Mouse (Mus musculus) fat pad, adult 2 months (tissue): ENCODE measurements around the gene Thrsp.

Experiments used
- DNase-seq: peaks from one replicate; pipeline ENCODE4 v3.0.0-alpha.2; 2011; ENCODE audit warnings: low read depth, low spot score; ENCODE audit errors: extremely low read depth

Thrsp gene

GRCm38 (mm10) chr7:97418717-97419116 is 1.2 kb upstream of the Thrsp start:
- DNase-seq = no peak

GRCm38 (mm10) chr7:97416473-97416872 is 1.1 kb downstream of the Thrsp start:
- DNase-seq = no peak

GRCm38 (mm10) chr7:97414915-97415687 is 2.4 kb downstream of the Thrsp start:
- no peak for DNase-seq

GRCm38 (mm10) chr7:97414426-97414825 is 3.1 kb downstream of the Thrsp start:
- DNase-seq = no peak

GRCm38 (mm10) chr7:97413981-97414380 is 3.5 kb downstream of the Thrsp start:
- no peak for DNase-seq

DNA sequence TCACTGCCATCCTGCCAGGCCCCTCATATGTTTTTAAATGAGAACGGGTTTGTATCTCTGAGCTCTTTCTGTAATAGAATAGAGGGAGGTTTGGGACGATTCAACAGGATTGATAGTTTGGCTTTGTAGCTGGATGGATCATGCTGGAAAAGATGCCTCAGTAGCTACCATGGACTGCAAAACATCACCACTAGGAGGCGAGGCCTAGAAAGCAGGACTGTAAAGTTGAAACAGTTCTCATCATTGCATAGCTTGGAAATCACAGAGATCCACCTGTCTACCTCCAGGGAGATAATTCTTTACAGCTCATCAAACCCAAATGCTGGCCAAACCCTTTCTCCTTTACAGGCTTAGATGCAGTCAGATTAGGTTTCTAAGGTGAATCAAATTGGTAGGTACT is 6.0 kb downstream of the Thrsp start:
- no peak for DNase-seq

GRCm38 (mm10) chr7:97411106-97411505 is 6.4 kb downstream of the Thrsp start:
- DNase-seq = no peak

DNA sequence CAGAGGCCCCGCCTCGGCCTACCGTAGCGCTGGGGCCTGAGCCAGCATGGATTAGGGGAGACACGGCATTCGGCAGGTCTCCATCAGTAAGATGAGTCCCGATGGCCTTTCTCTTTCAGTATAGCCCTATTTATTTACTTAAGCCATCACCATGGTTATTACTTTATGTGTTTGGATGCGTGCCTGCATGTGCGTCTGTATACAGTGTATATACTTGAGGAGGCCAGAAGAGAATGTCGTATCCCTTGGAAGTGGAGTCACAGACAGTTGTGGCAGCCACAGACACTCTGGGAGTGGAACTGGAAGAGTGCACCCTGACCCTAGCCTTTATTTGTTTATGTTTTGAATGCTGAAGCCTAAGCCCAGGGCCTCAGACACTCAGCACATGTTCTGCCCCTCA is 10.4 kb downstream of the Thrsp start:
- no peak for DNase-seq

DNA sequence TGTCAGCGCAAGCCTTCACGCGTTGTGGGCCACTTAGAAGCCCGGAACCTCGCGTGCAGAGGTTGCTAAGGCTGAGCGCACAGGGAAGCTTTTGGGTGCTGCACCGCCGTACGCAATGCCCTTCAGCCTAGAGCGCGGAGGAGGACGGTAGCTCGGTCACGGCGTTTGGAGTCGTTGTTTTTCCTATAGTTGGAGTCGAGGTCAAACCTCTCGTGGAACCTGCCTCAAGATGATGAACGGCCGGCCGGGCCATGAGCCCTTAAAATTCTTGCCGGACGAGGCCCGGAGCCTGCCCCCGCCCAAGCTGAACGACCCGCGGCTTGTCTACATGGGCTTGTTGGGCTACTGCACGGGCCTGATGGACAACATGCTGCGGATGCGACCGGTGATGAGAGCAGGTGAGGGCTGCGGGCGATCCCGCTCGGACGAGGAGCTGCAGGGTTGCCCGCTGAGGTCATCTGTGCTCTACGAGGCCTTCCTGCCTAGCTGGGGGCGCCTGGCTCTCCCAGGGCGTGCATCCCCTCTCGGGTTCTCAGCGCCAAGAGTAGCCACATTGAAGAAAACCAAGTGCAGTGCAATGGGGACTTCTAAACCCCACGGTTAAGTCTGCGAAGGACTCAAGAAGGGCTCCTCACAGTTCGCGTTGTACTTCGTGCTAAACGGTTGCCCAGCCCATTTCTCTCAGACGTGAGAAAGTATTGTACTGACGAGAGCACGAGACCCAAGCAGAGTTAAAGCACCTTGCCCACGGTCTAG is 17.4 kb downstream of the Thrsp start, which contains the start of gene Ndufc2:
TSS of gene Ndufc2 (plus strand) at position 44 of the 756 bp plus-strand sequence.
- DNase-seq = no peak

DNA sequence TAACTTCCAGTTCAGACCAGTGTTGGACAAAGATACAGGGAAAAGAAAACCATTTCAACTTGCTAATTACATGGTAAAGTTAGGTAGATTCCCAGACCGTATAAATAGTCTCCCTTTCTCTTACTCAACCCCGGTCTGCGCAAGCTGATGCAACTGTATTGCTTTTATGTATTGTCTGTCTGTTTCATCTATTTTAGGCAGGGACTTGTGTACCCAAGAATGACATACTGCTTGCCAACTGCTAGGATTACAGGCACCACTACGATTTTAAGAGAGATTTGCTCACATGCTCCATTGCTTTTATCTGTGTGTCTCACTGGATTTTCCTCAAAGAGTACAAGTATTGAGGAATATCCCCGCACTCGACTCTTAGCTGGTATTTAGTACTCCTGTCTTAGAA is 18.6 kb downstream of the Thrsp start:
- no peak for DNase-seq

DNA sequence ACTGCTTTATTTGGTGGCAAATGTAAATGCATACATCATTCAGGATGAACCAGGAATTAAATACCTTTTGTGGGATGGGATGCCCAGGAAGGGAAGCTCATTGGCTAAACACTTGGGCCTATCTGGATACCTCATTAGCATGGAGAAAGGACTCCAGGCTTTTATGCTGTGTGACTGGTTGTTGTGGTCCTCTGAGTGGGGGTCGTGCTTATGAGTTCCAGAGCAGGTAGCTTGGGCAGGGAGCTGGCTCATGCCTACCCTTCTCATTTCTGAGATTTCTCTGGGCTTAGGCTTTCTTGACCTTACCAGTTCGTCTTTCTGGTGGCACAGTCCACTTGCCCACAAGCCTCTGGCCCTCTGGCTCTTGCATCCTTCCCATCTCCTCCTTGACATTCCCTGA is 23.2 kb downstream of the Thrsp start:
- DNase-seq = no peak

DNA sequence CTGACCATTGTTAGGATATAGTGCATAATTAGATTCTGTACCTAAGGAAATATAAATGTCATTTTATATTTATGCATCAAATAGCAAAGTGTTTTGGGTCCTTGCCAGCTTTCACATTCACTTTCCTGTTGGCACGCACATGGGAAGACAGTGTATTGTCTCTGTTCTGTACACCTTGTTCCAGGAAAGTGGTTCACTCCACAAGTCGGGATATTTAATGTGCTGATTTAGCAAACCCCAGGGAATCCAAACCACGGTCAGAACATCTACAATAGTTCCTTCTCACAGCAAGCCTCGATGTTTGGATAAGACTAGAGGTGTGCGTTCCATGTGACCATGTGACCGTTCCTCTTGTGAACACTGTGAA is 25.5 kb downstream of the Thrsp start:
- no peak for DNase-seq

- DNase-seq = no peak
Observed at GRCm38 (mm10) chr7:97391293-97392078, 26.0 kb downstream of the Thrsp start.

DNA sequence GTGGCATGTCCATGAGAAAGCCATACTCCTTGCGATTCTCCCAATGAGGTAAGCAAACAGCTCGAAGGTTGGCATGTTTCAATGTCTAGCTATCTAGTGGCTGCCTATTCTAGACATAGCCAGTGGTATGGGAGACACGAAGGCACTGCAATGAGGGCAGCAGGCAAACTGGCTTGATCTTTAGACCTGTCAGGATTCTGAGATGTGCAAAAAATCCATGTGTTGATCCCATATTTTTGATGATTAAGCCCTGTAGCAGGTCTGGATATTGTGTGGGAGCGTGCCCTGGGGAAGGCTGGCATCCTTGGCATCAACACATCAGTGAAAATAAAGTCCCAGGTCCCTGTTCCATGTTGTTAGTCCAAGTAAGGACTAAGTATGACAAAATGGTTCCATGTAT is 29.0 kb downstream of the Thrsp start:
- DNase-seq = no peak

GRCm38 (mm10) chr7:97387561-97388147 is 29.9 kb downstream of the Thrsp start:
- no peak for DNase-seq

DNA sequence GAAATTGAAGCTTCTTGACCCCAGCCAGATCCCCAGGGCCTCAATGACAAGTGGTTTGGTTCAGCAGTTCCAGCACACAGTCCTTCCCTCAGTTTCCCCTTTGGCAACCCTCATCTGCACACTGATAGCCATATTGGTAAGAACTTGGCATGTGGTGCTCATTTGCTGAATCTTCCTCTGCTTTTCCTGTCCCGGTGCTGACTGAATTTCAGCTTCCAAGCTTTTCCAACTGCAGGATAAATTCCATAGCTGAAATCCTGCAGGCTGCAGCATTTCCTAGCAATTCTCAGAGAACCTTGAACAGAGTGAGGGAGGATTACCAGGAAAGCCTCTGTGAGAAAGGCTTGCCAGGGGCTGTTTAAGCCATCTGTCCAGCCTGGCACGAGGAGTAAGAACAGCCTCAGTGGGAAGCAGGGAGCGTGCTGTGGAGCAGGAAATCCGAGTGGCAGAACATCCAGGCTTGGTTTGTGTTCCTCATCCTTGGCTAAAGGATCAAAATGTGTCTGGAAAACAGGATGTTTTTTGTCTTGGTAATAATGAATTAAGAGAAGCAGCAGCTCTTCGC is 30.6 kb downstream of the Thrsp start:
- DNase-seq = no peak

- no peak for DNase-seq
Observed at GRCm38 (mm10) chr7:97386106-97386805, 31.3 kb downstream of the Thrsp start.

DNA sequence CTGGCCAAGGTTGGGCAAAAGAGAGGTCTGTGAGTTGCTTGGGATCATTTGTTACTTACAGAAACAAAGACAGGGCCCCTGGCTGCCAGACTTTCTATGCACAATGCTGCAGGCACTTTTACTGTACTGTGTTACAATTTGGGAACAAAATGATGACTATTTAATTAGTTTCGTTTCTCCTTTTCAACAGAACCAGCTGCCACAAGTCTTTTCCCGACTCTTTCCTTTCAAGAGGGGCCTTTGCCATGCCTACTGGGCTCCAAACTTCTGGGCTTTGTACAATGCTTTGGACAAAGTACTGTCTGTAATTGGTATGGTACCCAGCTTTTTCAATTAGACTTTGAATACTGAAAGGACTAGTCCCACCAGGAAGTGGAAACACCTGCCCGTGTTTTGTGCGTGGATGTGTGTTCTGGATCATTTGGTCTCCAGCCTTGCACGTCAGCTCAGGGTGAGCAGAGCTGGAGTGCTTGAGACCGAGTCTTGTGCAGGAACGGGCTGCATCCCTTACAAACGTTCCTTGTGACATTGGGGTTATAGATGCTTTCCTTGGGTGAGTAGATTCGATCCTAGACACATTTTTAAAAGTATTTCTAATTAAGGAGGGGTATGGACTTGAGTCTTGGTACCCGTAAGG is 33.9 kb downstream of the Thrsp start:
- DNase-seq = no peak

- no peak for DNase-seq
Observed at GRCm38 (mm10) chr7:97382661-97383060, 34.9 kb downstream of the Thrsp start.
